Mouse (Mus musculus): Measurements from ENCODE around the gene Nav2.

The Nav2 gene

DNA sequence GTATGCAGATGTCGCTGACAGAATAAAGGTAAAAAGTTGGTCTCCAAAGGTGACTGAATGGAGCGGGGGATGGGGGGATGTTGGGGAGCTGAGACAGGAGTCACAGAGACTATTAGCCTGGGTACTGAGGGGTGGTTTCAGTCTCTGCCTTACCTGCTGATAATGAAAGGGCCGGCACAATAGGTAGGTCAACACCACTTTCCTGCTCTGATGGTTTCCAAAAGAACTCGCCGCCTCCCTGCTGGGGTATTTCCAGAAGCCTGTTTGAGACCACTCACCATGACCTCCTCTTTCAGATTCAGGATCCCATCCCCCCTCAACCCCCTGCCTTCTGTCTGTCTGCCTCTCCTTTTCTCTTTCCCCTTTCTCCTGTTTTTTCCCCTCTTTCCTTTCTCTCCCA lies 9.5 kb downstream of the Nav2 start:
- in situ Hi-C loops (cut with MboI; ENCODE audit: low pct_unique_long_range_greater_than_20kb in 1 of 2, low sequenced_read_pairs in 2 of 2, unreplicated experiment in 1 of 2), result no loop called here

DNA sequence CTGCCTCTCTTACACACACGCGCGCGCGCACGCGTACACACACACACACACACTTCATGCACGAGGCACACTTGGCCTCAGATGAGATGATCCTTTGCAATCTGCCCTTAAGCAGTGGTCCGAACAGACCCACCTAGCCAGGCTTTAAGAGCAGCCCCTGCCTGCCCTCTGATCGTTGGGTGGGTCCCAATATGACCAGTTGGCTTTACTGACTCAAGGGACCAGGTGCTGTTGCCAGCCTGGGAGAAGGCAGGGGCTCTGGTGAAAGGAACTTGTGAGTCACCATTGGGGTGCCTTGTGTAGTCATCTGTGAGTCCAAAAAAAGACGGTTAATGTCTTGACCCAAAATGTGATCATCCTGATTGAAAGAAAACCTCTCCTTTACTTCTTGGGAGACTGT lies 9.9 kb downstream of the Nav2 start:
- in situ Hi-C loops (cut with MboI; ENCODE audit: low pct_unique_long_range_greater_than_20kb in 1 of 2, low sequenced_read_pairs in 2 of 2, unreplicated experiment in 1 of 2), result no loop called here

DNA sequence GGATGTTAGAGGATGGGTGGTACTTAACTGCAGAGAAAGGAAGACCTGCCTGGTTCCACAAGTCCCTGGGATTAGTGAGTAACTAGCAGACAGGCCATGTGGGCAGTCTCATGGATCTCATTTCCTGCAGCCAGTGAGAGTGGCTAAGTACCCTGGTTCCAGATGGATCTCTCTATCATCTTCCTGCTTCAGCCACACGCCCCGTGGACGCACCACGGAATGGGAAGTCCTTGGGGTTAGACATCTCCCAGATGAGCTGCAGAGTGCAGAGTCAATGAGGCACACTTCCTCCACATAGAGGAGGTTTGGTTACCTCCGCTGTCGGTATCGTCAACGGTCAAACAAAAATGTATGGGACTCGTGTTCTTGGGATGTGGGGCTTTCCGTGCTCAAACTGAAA lies 15.1 kb downstream of the Nav2 start:
- in situ Hi-C loops (cut with MboI; ENCODE audit: low pct_unique_long_range_greater_than_20kb in 1 of 2, low sequenced_read_pairs in 2 of 2, unreplicated experiment in 1 of 2), result no loop called here

DNA sequence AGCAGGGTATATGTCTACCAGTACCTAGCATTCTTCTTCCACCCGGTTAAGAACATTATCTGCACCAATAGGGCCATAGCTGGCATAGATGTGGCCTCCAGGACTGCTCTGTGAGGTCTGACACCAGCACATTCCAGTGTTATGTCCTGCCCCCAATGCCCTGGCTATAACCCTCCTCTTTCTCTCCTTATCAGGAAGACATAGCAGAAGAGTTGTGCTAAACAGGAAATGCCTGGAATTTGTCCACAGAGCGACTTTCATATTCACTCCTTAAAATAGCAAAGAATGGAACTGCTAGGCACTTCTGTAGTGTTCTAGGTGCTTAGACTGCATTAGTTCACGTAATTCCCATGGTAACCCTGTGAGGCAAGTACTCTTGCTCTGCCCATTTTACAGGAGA lies 16.7 kb downstream of the Nav2 start:
- in situ Hi-C loops (cut with MboI; ENCODE audit: low pct_unique_long_range_greater_than_20kb in 1 of 2, low sequenced_read_pairs in 2 of 2, unreplicated experiment in 1 of 2), result no loop called here

- in situ Hi-C loops (cut with MboI; ENCODE audit: low pct_unique_long_range_greater_than_20kb in 1 of 2, low sequenced_read_pairs in 2 of 2, unreplicated experiment in 1 of 2), result no loop called here
These were observed 19.8 kb downstream of the Nav2 start for GRCm38 (mm10) chr7:48928364-48928763.

DNA sequence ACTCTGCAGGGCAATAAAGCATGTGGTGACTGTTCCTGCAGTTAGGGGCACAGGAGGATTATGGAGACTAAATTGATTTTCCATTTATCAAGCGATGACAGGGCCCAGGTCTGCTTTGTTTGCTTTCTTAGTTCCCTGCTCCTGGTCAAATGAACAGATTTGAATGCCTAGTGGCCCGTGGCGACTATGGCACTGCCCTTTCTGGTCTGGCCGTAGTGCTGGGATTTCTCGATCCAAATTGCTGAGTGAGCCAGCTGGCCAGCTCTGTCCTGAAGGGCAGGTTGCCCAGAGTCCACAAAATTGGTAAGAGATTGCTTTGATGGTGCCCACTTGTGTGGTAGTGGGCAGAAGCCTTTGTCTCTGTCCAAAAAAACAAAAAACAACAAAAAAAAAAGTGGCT lies 21.9 kb downstream of the Nav2 start:
- in situ Hi-C loops (cut with MboI; ENCODE audit: low pct_unique_long_range_greater_than_20kb in 1 of 2, low sequenced_read_pairs in 2 of 2, unreplicated experiment in 1 of 2), result no loop called here

- in situ Hi-C loops (cut with MboI; ENCODE audit: low pct_unique_long_range_greater_than_20kb in 1 of 2, low sequenced_read_pairs in 2 of 2, unreplicated experiment in 1 of 2), result no loop called here
These were observed 23.6 kb downstream of the Nav2 start for GRCm38 (mm10) chr7:48932138-48932537.

GRCm38 (mm10) chr7:48934816-48935215 lies 26.3 kb downstream of the Nav2 start:
- in situ Hi-C loops (cut with MboI; ENCODE audit: low pct_unique_long_range_greater_than_20kb in 1 of 2, low sequenced_read_pairs in 2 of 2, unreplicated experiment in 1 of 2), result no loop called here

GRCm38 (mm10) chr7:48937562-48937961 lies 29.0 kb downstream of the Nav2 start:
- in situ Hi-C loops (cut with MboI; ENCODE audit: low pct_unique_long_range_greater_than_20kb in 1 of 2, low sequenced_read_pairs in 2 of 2, unreplicated experiment in 1 of 2), result no loop called here

DNA sequence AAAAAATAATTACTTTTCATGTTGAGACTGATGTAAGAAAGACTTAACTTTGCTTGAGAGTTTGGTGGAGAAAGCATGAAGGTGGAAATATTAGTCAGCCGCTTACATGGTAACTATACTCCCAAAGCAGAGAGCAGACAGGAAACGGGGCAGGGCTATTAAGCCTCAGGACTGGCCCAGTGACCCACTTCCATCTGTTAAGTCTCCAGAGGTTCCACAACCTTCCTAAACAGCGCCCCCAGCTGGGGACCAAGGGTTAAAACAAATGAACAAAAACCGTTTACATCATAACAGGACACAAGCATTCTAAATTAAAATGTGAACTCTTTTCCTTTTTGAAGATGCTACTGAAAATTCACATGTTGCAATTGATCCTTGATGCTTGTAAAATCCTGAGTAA lies 29.7 kb downstream of the Nav2 start:
- in situ Hi-C loops (cut with MboI; ENCODE audit: low pct_unique_long_range_greater_than_20kb in 1 of 2, low sequenced_read_pairs in 2 of 2, unreplicated experiment in 1 of 2), result no loop called here

DNA sequence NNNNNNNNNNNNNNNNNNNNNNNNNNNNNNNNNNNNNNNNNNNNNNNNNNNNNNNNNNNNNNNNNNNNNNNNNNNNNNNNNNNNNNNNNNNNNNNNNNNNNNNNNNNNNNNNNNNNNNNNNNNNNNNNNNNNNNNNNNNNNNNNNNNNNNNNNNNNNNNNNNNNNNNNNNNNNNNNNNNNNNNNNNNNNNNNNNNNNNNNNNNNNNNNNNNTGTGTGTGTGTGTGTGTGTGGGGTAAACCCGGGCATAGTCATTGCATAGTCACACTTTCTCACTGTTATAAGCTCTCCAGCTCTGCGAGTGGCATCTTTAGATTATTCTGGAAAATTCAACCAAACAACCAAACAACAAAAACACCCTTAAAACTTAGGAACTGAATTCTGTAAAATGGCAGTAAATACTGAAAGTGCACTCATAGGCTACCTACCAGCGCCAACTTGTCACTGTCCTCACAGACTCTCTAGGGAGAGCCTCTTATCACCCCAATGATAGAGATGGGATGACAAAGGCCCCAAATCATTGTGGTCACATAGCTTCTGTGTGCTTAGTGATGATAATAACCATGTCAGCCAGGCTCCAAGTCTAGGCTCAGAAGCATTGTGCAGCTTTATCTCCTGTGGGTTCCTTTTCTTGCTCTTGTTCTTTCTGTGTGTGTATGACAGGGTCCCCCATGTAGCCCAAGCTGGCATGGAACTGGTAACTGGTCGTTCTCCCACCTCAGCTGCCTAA lies 40.0 kb downstream of the Nav2 start:
- in situ Hi-C loops (cut with MboI; ENCODE audit: low pct_unique_long_range_greater_than_20kb in 1 of 2, low sequenced_read_pairs in 2 of 2, unreplicated experiment in 1 of 2), result no loop called here

GRCm38 (mm10) chr7:48954501-48954900 lies 46.0 kb downstream of the Nav2 start:
- in situ Hi-C loops (cut with MboI; ENCODE audit: low pct_unique_long_range_greater_than_20kb in 1 of 2, low sequenced_read_pairs in 2 of 2, unreplicated experiment in 1 of 2), result no loop called here

DNA sequence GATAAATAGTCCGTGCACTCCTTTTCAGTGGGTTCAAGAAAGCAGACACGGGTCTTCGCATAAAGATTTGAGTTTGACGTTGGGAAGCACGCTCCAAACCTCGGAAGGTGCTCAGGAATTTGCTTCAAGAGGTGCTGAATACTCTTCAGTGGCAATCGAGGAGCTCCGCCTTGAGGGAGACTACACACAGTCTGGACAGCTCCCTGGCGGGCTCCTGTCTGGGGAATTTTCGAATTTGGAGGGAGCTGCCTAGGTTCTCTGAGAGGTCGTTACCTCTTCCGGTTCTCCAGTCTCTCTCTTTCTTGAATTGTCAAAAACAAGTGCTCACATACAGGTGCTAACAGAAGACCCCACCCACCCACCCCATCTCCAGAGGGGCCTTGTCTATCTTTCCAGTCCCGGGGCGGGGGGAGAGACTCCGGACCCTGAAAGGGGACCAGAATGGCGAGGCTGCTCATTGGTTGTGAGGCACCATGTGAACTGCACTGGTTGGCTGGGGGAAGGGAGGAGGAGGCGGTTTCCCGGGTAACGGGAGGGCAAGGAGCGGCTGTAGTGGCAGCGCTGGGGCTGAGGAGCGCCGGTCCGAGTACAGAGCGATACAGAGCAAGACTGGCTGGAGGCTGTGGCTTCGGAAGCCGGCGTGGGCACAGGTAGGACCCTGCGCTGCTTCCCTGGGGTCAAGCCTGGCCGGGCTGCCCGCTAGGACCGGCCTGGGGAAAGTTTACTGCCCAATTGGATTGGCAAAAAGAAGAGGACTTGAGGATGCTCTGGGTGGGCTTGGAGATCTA lies 50.2 kb downstream of the Nav2 start:
- in situ Hi-C loops (cut with MboI; ENCODE audit: low pct_unique_long_range_greater_than_20kb in 1 of 2, low sequenced_read_pairs in 2 of 2, unreplicated experiment in 1 of 2), result no loop called here

DNA sequence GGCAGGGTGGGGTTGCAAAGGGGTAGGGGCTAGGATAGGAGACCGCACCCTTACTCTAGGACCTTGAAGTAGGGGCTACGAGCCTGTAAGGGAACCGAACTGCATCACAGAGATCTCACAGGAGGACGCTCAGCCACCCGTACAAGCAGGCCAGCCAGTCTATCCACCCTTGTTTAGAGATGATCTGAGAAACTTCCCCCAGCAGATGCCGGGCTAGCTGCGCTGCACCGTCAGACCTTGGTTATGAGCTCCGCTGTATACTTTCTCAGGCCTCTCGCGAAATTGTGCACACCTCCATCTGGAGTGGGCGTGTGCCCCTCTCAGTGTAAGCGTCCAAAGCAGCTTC lies 50.8 kb downstream of the Nav2 start:
- in situ Hi-C loops (cut with MboI; ENCODE audit: low pct_unique_long_range_greater_than_20kb in 1 of 2, low sequenced_read_pairs in 2 of 2, unreplicated experiment in 1 of 2), result no loop called here

- in situ Hi-C loops (cut with MboI; ENCODE audit: low pct_unique_long_range_greater_than_20kb in 1 of 2, low sequenced_read_pairs in 2 of 2, unreplicated experiment in 1 of 2), result no loop called here
These were observed 51.6 kb downstream of the Nav2 start for GRCm38 (mm10) chr7:48960152-48960551.

DNA sequence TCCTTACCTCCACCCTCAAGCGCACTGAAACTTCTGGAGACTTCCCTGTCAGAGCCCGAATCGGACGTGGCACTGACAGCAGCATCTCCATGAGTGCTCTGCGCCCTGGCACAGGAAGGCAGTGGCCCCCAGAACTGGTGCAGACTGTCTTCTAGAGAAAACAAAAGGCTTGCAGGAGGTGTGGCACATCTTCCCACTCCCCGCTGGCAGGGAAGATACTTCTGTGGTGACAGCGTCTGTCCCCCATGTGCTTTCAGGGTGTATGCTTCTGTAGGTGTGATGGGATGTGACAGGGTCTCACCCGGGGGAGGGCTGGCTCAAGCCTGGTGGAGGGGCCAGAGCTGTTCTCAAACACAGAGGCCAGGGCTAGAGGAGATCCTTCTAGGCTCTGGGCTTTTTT lies 53.0 kb downstream of the Nav2 start:
- in situ Hi-C loops (cut with MboI; ENCODE audit: low pct_unique_long_range_greater_than_20kb in 1 of 2, low sequenced_read_pairs in 2 of 2, unreplicated experiment in 1 of 2), result no loop called here

- in situ Hi-C loops (cut with MboI; ENCODE audit: low pct_unique_long_range_greater_than_20kb in 1 of 2, low sequenced_read_pairs in 2 of 2, unreplicated experiment in 1 of 2), result no loop called here
These were observed 53.4 kb downstream of the Nav2 start for GRCm38 (mm10) chr7:48961935-48962334.

DNA sequence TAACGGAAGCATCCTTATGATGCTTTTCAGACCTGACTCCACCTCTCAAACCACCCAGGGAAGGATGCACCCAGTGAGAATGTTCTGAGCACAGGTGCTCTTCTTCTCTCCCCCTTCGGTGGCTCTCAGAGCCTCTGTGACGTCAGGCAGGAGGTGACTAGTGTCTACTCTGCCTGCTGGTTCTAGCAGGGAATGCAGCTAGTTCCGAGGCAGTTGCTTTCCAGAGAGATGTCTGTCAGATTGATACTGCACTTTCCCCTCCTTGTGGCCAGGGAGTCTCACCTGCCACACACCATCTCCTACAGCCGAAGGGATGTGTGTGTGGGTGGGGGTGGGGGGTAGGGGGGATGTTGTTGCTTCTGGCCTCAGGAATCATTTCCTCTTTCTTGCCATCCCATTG lies 54.6 kb downstream of the Nav2 start:
- in situ Hi-C loops (cut with MboI; ENCODE audit: low pct_unique_long_range_greater_than_20kb in 1 of 2, low sequenced_read_pairs in 2 of 2, unreplicated experiment in 1 of 2), result no loop called here

- in situ Hi-C loops (cut with MboI; ENCODE audit: low pct_unique_long_range_greater_than_20kb in 1 of 2, low sequenced_read_pairs in 2 of 2, unreplicated experiment in 1 of 2), result no loop called here
These were observed 55.0 kb downstream of the Nav2 start for GRCm38 (mm10) chr7:48963554-48963953.

DNA sequence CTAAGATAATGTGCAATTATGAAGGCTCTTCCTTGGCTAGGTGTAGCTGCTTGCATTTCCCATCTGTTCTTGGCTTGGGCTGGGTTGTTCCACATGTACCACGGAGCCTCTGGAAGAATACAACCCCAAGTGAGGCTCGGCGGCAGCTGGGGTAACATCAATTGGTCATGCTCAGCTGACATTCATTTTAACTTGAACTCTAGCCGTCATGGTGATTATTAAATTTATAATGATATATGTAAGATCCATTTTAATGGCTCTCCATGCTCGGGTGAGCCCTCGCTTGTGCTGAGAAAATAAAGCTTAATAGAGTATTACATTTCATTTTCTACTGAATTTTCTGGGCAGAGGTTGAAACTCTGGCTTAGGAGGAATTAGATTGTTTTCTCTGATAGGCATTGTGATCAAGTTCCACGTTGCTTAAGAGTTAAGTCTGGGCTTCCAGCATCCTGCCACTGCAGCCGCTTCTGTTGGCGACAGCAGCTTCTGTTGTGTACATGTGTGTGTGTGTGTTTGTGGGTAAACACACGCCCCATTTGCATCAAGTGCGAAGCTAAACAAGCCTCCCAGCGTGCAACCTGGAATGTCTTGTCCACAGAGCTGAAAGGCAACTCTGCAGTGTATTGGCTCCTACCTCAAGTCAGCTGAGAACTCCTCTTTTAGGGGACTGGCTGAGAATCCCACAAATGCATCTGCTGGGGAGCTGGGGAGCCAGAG lies 57.4 kb downstream of the Nav2 start:
- in situ Hi-C loops (cut with MboI; ENCODE audit: low pct_unique_long_range_greater_than_20kb in 1 of 2, low sequenced_read_pairs in 2 of 2, unreplicated experiment in 1 of 2), result no loop called here

All from mouse embryonic stem cell (cell line).